Mouse (Mus musculus) activated CD4-positive, CD25-positive, alpha-beta regulatory T cell (primary cell): ENCODE measurements around the gene Pla2g1b. TPM values are rescaled to one million over a fixed set of nuclear protein-coding genes. Genes with fewer than 3 reads are reported as not detected.

Source experiments
- polyA plus RNA-seq, 2 experiments: library from polyadenylated mRNA; unstranded; fragments of 100-300 nt; shearing (Covaris generic); gene quantifications; one replicate each; pipeline ENCODE4 v1.2.1; 2017

The Pla2g1b gene
- polyA plus RNA-seq, result not detected

DNA sequence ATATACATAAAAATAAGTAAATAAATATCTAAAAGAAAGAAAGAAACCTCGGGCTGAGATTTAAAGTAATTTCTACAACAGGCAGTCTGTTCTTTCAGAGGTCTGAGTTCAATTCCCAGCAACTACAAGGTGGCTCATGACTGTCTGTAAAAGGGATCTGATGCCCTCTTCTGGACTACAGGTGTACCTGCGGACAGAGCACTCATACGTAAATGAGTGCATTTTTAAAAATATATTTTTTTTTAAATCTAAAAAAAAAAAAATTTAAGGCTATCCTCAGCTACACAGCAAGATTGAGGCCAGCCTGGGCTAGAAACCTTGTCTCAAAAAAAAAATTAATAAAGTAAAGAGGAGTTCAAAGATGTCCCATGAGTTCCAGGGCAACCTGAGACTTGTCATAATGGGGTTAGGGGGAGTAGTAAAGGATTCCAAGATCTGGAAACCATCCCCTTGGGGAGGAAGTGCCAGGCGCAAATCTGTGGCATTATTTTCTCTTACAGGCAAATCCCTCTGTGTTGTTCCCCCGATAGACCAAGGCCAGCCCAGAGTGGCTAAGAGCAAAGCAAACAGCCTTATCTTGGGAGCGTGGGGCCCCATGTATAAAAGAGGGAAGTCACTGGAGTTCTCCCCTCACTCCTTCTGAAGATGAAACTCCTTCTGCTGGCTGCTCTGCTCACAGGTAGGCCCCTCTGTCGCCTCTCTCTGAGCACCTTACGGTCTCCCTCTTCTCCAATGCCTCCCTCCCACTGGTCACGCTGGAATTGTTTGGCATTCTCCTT is at the start of gene Pla2g1b:
TSS of gene Pla2g1b (plus strand) at position 621 of the 779 bp plus-strand sequence.

DNA sequence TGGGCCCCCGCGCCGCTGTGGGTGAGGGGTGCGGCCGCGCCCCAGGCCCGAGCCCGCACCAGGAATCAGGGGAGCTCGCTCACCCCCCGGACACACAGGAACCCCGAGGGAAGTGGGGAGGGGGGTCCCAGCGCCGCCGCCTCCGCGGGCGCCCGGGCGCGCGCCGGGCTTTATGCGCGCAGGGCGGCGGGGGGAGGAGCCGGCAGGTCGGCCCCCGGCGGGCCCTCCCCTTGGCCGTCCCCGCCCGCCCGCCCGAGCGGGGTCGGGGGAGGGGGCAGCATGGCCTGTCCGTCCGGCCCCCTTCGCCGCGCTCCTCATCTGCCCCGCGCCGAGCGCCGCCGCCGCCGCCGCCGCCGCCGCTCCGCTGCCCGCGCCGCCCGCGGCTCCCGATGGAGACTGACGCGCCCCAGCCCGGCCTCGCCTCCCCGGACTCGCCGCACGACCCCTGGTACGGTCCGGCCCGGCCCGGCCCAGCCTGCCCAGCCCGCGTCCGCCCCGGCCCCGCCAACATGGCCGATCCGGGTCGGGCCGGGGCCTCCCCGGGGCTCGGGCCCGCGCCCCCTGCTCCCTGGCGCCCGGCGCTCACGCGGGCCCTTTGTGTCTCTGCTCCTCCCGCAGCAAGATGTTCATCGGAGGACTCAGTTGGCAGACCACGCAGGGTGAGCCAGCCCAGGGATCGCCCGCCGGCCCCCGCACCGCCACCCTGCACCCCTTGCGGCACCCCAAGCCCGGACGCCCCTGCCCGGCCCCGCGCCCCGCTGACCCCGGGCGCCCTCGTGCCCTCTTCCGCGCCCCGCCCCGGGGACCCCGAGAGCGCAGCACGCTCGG is 36.5 kb upstream of the Pla2g1b start, which contains the start of gene Msi1:
TSS of gene Msi1 (plus strand) at position 241 of the 828 bp plus-strand sequence.

DNA sequence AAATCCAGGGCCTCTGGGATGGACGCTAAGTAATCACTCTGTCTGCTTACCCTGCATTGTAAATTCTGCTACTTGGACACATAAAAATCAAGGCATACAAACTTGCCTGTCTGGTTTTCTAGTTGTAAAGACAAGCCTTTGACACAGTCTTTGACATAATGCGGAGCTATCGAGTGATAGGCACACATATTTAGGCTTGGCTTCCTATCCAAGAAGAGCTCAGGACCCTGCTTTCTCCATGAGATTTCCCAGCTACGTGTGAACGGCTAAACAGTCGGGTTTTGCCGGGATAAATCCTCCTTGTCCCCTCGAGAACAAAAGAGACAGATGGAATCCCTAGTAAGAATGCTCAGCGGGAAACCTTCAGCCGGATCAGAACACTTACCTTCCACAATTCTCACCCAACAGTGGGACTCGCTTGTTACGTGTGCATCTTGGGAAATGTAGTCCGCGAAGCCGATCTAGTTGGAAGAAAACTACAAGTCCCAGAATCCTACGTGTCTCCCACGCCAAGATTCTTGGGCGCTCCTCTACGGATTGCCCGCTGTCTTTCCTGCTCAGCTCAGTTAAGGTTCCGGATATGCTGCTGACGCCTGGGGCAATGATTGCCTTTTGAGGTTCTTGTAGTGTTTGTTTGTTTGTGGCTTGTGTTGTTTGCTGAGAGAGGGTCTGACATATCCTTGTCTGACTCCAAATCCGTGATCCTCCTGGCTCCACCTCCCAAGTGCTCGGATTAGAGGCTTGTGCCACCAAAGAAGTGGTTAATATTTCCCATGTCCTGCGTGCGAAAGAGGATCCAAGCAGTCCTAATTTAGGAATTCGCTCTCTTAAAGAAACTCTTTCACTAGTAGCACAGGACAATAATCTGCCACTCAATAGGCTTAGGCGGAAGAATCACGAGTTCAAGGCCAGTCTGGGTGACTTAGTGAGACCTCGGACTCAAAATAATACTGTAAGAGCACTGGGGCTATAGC is 18.2 kb downstream of the Pla2g1b start, which contains the start of gene Sirt4:
TSS of gene Sirt4 (minus strand) at position 779 of the 974 bp plus-strand sequence.

DNA sequence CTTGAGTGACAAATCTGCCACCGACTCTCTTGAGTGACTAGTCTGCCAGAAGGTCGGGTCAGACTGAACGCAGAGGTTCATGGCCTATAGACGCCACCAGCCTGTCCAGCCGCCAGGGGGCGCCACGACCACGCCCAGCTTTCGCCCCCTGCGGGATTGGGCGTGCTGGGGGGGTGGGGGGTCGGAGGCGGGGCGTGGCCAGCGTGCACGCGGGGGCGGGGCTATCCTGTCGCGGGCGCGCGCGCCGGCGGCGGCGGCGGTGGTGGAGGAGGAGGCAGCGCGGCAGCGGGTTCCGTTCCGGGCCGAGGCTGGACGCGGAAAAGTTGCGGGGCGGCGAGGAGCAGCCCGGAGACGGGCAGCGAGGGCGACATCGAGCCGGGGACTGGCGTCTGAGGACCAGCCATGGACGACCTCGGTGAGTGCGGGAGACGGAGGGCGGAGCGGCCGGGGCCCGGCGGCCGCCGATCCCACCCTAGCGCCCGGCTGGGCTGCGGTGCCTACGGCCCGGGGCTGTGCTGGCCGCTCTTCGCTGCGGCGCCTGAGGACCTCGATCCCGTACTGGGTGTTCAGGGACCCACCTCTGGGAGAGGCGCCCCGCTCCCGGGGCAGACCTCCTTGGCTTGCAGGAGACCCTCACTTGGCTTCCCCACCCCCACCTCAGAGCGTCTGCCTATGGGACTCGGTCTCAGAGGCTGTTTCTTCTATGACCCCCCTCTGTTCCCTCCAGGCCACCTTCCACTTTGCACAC is 40.6 kb downstream of the Pla2g1b start, which contains the start of gene Pxn:
TSS of gene Pxn (plus strand) at position 223 of the 748 bp plus-strand sequence.

Other genes with a start within 250 kb of the Pla2g1b start
- 100 to 1,000 TPM; 160 to 229 TPM for gene Pop5, start 230.4 kb upstream of the Pla2g1b start, polyA plus RNA-seq
- 100 to 1,000 TPM in 1 of 2 experiments, 10 to 100 TPM in 1; 91.3 to 145 TPM for gene Rnf10, start 193.4 kb upstream of the Pla2g1b start, polyA plus RNA-seq
- gene Coq5, start 186.6 kb upstream of the Pla2g1b start, polyA plus RNA-seq, result 10 to 100 TPM; 28.5 to 38.5 TPM
- gene Dynll1, start 165.3 kb upstream of the Pla2g1b start, polyA plus RNA-seq, result 100 to 1,000 TPM; 438 to 603 TPM
- 100 to 1,000 TPM; 126 to 162 TPM for gene Srsf9, start 139.1 kb upstream of the Pla2g1b start, polyA plus RNA-seq
- gene Gatc, start 125.1 kb upstream of the Pla2g1b start, polyA plus RNA-seq, result 10 to 100 TPM; 20.3 to 23.1 TPM
- 10 to 100 TPM; 43.1 to 47.1 TPM for gene Triap1, start 125.0 kb upstream of the Pla2g1b start, polyA plus RNA-seq
- 100 to 1,000 TPM; 570 to 585 TPM for gene Cox6a1, start 117.3 kb upstream of the Pla2g1b start, polyA plus RNA-seq
- gene Msi1, start 36.7 kb upstream of the Pla2g1b start, polyA plus RNA-seq, result not detected
- 10 to 100 TPM; 11.7 to 14.5 TPM for gene Sirt4, start 18.5 kb downstream of the Pla2g1b start, polyA plus RNA-seq
- gene Pxn, start 40.4 kb downstream of the Pla2g1b start, polyA plus RNA-seq, result 10 to 100 TPM; 32.0 to 38.5 TPM
- 1,000 to 10,000 TPM; 1,681 to 2,683 TPM for gene Rplp0, start 93.2 kb downstream of the Pla2g1b start, polyA plus RNA-seq
- 10 to 100 TPM; 26.6 to 35.1 TPM for gene Gcn1l1, start 99.0 kb downstream of the Pla2g1b start, polyA plus RNA-seq
- gene Rab35, start 165.6 kb downstream of the Pla2g1b start, polyA plus RNA-seq, result 10 to 100 TPM; 22.0 to 23.0 TPM